Mouse (Mus musculus): Measurements from ENCODE around the gene Gm3415.
"Not testable (repeated sequence)": the region's sequence is repeated elsewhere in the genome, so short reads cannot be mapped to it uniquely, and the experiment has no call there.

Gm3415 gene

DNA sequence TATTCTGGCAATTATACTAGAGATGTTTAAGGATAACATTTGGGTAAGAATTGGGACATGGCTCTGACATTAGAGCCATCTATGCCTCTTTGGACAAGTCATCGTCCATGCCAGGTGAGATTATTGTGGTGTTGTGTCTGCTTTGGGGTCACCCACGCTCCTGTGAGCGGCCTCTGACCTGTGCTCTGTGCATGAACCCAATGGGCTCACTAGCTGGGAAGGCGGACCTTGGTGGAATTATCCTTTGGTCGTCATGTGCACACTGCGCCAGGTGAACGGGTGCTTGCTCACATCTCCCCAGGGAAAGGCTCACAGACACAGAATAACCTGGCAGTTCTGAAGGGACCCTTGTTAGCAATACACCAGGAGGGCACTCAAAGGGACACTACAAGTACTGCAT is 43.3 kb downstream of the Gm3415 start:
- DNase-seq (ENCODE audit: low read depth), result not testable (repeated sequence)

DNA sequence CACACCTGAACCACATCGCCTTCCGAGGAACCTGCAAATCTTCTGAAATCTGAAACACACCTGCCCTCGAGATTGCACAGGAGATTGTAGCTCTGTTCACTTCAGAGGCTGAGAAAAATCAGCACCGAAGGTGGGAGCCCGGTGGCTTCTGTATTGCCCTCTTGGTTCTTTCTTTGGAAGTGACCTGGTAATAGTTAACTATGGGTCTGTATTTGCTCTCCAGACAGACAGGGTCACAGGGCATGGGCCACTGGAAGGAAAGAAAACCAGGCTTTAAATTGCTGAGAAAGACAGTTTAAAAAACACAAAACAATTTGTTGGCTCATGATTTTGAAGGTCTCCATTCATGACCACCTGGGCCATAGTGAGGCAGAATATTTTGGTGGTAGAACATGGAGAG is 44.0 kb downstream of the Gm3415 start:
- no peak for DNase-seq (ENCODE audit: low read depth)

DNA sequence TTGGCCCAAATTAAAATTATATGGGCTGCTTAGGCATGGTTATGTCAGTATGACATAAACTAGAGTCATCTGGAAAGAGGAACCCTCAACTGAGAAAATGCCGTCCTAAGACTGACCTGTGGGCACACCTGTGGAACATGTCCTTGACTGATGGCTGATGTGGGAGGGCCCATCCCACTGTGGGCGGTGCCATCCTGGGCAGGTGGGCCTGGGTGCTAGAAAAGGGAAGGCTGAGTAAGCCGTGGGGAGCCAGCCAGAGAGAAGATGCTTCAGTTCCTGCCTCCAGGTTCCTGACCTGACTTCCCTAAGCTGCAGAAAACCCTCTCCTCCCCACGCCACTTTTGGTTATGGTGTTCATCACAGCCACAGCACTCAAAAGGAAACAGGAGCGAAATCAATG is 50.3 kb downstream of the Gm3415 start:
- no peak for DNase-seq (ENCODE audit: low read depth)

DNA sequence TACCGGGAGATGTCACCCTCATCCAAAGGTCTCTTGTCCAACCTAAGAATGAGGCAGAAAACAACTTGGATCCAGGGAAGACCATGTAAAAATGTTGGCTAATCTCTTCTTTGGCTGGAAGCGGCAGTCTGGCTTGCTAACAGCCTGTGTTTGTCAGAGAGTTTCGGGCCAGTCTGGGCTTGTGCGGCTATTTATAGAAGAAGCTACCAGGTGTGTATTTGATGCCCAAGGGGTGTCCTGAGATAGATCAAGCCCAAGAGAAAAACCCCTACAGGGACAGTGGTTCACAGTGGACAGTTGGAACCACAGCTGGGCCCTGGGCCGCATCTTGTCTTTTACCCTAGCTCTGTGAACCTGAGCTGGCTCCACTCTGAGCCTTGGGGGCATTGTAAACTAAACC is 51.0 kb downstream of the Gm3415 start:
- no peak for DNase-seq (ENCODE audit: low read depth)

DNA sequence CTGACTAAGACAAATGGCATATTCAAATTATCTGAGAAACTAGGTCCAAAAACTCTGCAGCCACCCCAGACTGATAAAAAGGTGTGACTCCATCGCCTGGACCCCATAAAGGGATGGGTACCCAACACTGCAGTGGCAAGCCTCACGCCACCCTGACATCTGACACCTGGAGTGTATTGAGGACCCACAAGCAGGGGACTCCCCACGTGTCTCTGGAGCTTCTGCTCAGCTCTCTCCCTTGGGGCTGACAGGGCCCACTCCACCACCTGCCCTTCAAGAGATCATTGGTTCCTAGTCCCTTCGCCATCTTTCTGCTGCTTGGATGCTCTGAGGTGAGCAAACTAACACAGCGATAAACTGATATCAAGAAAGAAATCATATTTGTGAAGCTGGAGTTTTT is 51.9 kb downstream of the Gm3415 start:
- no peak for DNase-seq (ENCODE audit: low read depth)

Data from NIH3T3 (cell line).